Comparison of ENCODE assay signal across 13 mouse cellular contexts in genomic region chr2:30510711-30511380, GRCm38 (mm10). TPM values are rescaled to one million over a fixed set of nuclear protein-coding genes. Genes with fewer than 3 reads are reported as not detected.
DNase-seq lines count a peak whose midpoint lies in the region; ATAC-seq and TF ChIP-seq lines count a peak whose summit lies in the region.
"Had no signal": no experiment of that assay in that cellular context is flagged by ENCODE, and none has a peak within 500 bp of the region (broad histone marks: within the 10 kb centered on the region; RNA-seq: fewer than 3 reads in every experiment).

No protein-coding gene starts in this region.

- DNase-seq in right cerebral cortex, postnatal 14 days = peak; percentile 48
- no peak for DNase-seq in right cerebral cortex, adult 2 months (ENCODE audit: low spot score in 2 of 2)
- no peak for DNase-seq in heart, postnatal 36 days
- DNase-seq in gastrocnemius, adult 8-10 months (ENCODE audit: low spot score in 2 of 2) = no peak
- DNase-seq: adrenal gland, postnatal 36 days; cerebellum, adult 11 months; lung, postnatal 10 days; spleen, adult 18-20 months had no signal

- H3K4me2 ChIP-seq in hindbrain, embryonic 15.5 days = no peak overlapping the region
- no peak overlapping the region for H3K4me2 ChIP-seq in hindbrain, embryonic 13.5 days
- H3K4me2 ChIP-seq: liver, embryonic 11.5 days had no signal

- 67% methylated on average over 16 of the region's 16 CpGs for WGBS in hindbrain, embryonic 15.5 days
- WGBS in hindbrain, embryonic 13.5 days = 72% methylated on average over 16 of the region's 16 CpGs

- no peak overlapping the region for H3K27ac ChIP-seq in hindbrain, embryonic 15.5 days (replicated peaks)
- no peak overlapping the region for H3K27ac ChIP-seq in hindbrain, embryonic 13.5 days
- no peak overlapping the region for H3K27ac ChIP-seq in embryonic fibroblast, embryonic 13.5 days (ENCODE audit: insufficient read depth, low read length)

- intact Hi-C loops in heart, postnatal 36 days (cut with DNase I) = loop anchor here (5.0 kb wide), 1 partner anchor 56 kb away; no protein-coding TSS in a partner anchor

- H3K36me3 ChIP-seq in hindbrain, embryonic 15.5 days = no peaks in the 10 kb centered on the region
- no peaks in the 10 kb centered on the region for H3K36me3 ChIP-seq in hindbrain, embryonic 13.5 days

- peak; percentile 25; the same call in 1 of the 2 replicates for TF ChIP-seq CTCF in embryonic fibroblast, embryonic 13.5 days (IDR thresholded peaks at IDR 0.05; ENCODE audit: borderline replicate concordance, insufficient read depth, low read length)

- H3K9me3 ChIP-seq in hindbrain, embryonic 15.5 days = no peaks in the 10 kb centered on the region
- 0 out of 2 replicates have a peak, but pooled peaks cover 3% of the 10 kb centered on the region for H3K9me3 ChIP-seq in hindbrain, embryonic 13.5 days

- peak; percentile 50 for ATAC-seq in hindbrain, embryonic 15.5 days (ENCODE audit: low FRiP score, low read depth)
- ATAC-seq in hindbrain, embryonic 13.5 days (ENCODE audit: low FRiP score) = no peak; the same call in 1 of the 2 replicates
- ATAC-seq: intestine, postnatal 0 days had no signal

- no peak for TF ChIP-seq POLR2A in embryonic fibroblast, embryonic 13.5 days (IDR thresholded peaks at IDR 0.05; ENCODE audit: low read depth, low read length)

- H3K4me1 ChIP-seq in hindbrain, embryonic 15.5 days (replicated peaks) = 0 out of 2 replicates have a peak, but pooled peaks cover 4% of the 10 kb centered on the region
- 0 out of 2 replicates have a peak, but pooled peaks cover 5% of the 10 kb centered on the region for H3K4me1 ChIP-seq in hindbrain, embryonic 13.5 days (replicated peaks)
- H3K4me1 ChIP-seq in embryonic fibroblast, embryonic 13.5 days (ENCODE audit: control insufficient read depth, insufficient read depth, low read length) = no peaks in the 10 kb centered on the region

- no peak overlapping the region for H3K4me3 ChIP-seq in hindbrain, embryonic 15.5 days
- H3K4me3 ChIP-seq in hindbrain, embryonic 13.5 days = no peak overlapping the region
- H3K4me3 ChIP-seq in embryonic fibroblast, embryonic 13.5 days (ENCODE audit: insufficient read depth, low read length) = no peak overlapping the region

- no peaks in the 10 kb centered on the region for H3K27me3 ChIP-seq in hindbrain, embryonic 15.5 days
- H3K27me3 ChIP-seq in hindbrain, embryonic 13.5 days = no peaks in the 10 kb centered on the region

- no peak overlapping the region for H3K9ac ChIP-seq in hindbrain, embryonic 15.5 days
- no peak overlapping the region for H3K9ac ChIP-seq in hindbrain, embryonic 13.5 days

RNA-seq across cellular contexts. Expression of gene Ier5l, which starts 36.8 kb away (rescaled TPM):
- 2.7 and 2.9 TPM in 2 replicates for polyA plus RNA-seq in hindbrain, embryonic 15.5 days (2015; fragmentation: Nextera tagmentation; extraction: Ambion mirVana)
- polyA plus RNA-seq in hindbrain, embryonic 13.5 days (2015; fragmentation: Nextera tagmentation; extraction: Ambion mirVana) = 2.1 and 2.9 TPM in 2 replicates
- polyA plus RNA-seq in embryonic fibroblast, embryonic 13.5 days (2011; ENCODE audit: insufficient read length, low read depth, missing spikeins) = 17.1 and 18.1 TPM in 2 replicates
- total RNA-seq in heart, postnatal 36 days (2021) = 1 to 10 TPM; 4.6 to 5.6 TPM
- 1 to 10 TPM in 3 of 4 experiments, under 1 TPM in 1; 0.96 to 1.7 (median 1.4) TPM for total RNA-seq in gastrocnemius, adult 8-10 months (2022)
